Mouse (Mus musculus): ENCODE results near the gene Gm20518.

GRCm38 (mm10) chr16:17795643-17796042 is 95.8 kb downstream of the Gm20518 start:
- TF ChIP-seq CTCF (IDR thresholded peaks at IDR 0.05; ENCODE audit: low read depth, low read length) (no peak), POLR2A (IDR thresholded peaks at IDR 0.05; ENCODE audit: extremely low read depth, insufficient read depth, low read length) (no peak)
